Mouse (Mus musculus): ENCODE results near the gene Espn.

DNA sequence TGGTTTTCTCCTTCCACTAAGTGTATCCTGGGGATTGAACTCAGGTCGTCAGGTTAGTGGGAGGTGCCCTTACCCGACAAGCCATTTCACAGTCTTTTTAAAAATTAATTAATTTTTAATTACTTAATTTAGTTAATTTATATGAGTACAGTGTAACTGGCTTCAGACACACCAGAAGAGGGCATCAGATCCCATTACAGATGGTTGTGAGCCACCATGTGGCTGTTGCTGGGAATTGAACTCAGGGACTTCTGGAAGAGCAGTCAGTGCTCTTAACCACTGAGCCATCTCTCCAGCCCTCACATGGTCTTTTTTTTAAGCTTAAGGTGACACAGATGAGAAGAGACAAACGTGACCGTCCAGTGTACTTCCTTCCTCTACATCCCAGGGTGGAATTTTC, 2.8 kb upstream of the Espn start:
- peak; percentile 24 for TF ChIP-seq CTCF (IDR thresholded peaks at IDR 0.05)
- no peak for TF ChIP-seq EP300 (IDR thresholded peaks at IDR 0.05)

All from lung, postnatal 0 days (tissue).